Mouse (Mus musculus) liver, adult 2 months (tissue): Measurements from ENCODE around the gene Sertad2.

Experiments used
- CTCF ChIP-seq: fragments of 200-500 bp; IDR thresholded peaks from 2 replicates; pipeline ENCODE4 v1.5.1; 2011; ENCODE audit warnings: low read depth, low read length, control low read depth
- POLR2A ChIP-seq: fragments of 200-500 bp; IDR thresholded peaks from 2 replicates; pipeline ENCODE4 v1.6.1; 2011; ENCODE audit warnings: low read length, control low read depth; ENCODE audit not compliant: insufficient read depth; ENCODE audit errors: extremely low read depth

DNA sequence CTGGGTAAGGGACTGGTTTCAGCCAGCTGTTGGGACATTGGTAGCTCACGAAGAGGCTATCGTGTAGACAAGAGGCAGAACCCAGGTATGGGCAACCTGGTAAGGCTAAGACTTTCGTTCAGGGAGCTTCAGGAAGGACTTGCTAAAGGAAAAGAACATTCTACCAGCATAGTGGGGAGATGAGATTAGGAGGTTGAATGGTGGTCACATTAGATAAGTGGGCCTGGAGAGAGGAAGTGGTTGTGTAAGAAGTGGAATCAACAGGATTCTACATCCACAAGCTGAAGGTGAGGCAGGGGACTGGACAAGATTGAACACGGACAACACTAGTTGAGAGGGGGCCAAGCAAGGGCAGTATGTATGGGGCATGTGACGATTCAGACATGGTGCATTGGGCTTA lies 138.6 kb downstream of the Sertad2 start:
- TF ChIP-seq POLR2A = no peak
- no peak for TF ChIP-seq CTCF
